Mouse (Mus musculus): ENCODE measurements around the gene Mrpl53. TPM values are rescaled to one million over a fixed set of nuclear protein-coding genes. Genes with fewer than 3 reads are reported as not detected.

Mrpl53 gene
- polyA plus RNA-seq, 1 experiment from 2014 or later: 138 TPM

- Histone ChIP-seq H3K36me3 (ENCODE audit: control insufficient read depth, insufficient read depth, low read length) (no peaks in the 10 kb centered on the region), H3K9me3 (replicated peaks; ENCODE audit: control insufficient read depth, low read length) (no peaks in the 10 kb centered on the region), H3K4me1 (ENCODE audit: control insufficient read depth, insufficient read depth, low read length) (peaks cover 15% of the 10 kb centered on the region), H3K27me3 (ENCODE audit: control insufficient read depth, insufficient read depth, low read length) (no peaks in the 10 kb centered on the region), H3K4me3 (ENCODE audit: low read depth, low read length) (peak overlapping the region; percentile 87), H3K27ac (ENCODE audit: low read depth, low read length) (peak overlapping the region; percentile 68), H3K9ac (ENCODE audit: low read depth, low read length) (peak overlapping the region; percentile 85), H3K4me2 (peak overlapping the region; percentile 87)
- peak; percentile 76 for ATAC-seq (replicated peaks; ENCODE audit: insufficient number of reproducible peaks, low FRiP score, low TSS enrichment)
- WGBS (ENCODE audit: insufficient replicate concordance): under 1% methylated on average over 72 of the region's 74 CpGs
These were observed 6.9 kb upstream of the Mrpl53 start for GRCm38 (mm10) chr6:83101688-83102556.

GRCm38 (mm10) chr6:83103130-83103650 lies 5.7 kb upstream of the Mrpl53 start:
- peak overlapping the region; percentile 22; the same call in 1 of the 2 replicates for H3K9ac ChIP-seq (ENCODE audit: low read depth, low read length)
- H3K9me3 ChIP-seq (replicated peaks; ENCODE audit: control insufficient read depth, low read length): no peaks in the 10 kb centered on the region
- no peaks in the 10 kb centered on the region for H3K36me3 ChIP-seq (ENCODE audit: control insufficient read depth, insufficient read depth, low read length)
- H3K4me3 ChIP-seq (ENCODE audit: low read depth, low read length): peak overlapping the region; percentile 87; the same call in 1 of the 2 replicates
- no peaks in the 10 kb centered on the region for H3K27me3 ChIP-seq (ENCODE audit: control insufficient read depth, insufficient read depth, low read length)
- peaks cover 22% of the 10 kb centered on the region for H3K4me1 ChIP-seq (ENCODE audit: control insufficient read depth, insufficient read depth, low read length)
- H3K27ac ChIP-seq (ENCODE audit: low read depth, low read length): no peak overlapping the region
- H3K4me2 ChIP-seq: peak overlapping the region; percentile 87
- WGBS (ENCODE audit: insufficient replicate concordance): 36% methylated on average over 11 of the region's 11 CpGs
- peak; percentile 15 for ATAC-seq (replicated peaks; ENCODE audit: insufficient number of reproducible peaks, low FRiP score, low TSS enrichment)

GRCm38 (mm10) chr6:83104158-83104557 lies 4.7 kb upstream of the Mrpl53 start:
- 78% methylated on average over 4 of the region's 4 CpGs for WGBS (ENCODE audit: insufficient replicate concordance)
- no peak for ATAC-seq (replicated peaks; ENCODE audit: insufficient number of reproducible peaks, low FRiP score, low TSS enrichment)
- H3K27ac ChIP-seq (ENCODE audit: low read depth, low read length): no peak overlapping the region
- H3K9me3 ChIP-seq (replicated peaks; ENCODE audit: control insufficient read depth, low read length): no peaks in the 10 kb centered on the region
- no peak overlapping the region for H3K4me3 ChIP-seq (ENCODE audit: low read depth, low read length)
- no peaks in the 10 kb centered on the region for H3K36me3 ChIP-seq (ENCODE audit: control insufficient read depth, insufficient read depth, low read length)
- no peak overlapping the region for H3K9ac ChIP-seq (ENCODE audit: low read depth, low read length)
- H3K4me2 ChIP-seq: no peak overlapping the region
- H3K27me3 ChIP-seq (ENCODE audit: control insufficient read depth, insufficient read depth, low read length): no peaks in the 10 kb centered on the region
- peaks cover 24% of the 10 kb centered on the region for H3K4me1 ChIP-seq (ENCODE audit: control insufficient read depth, insufficient read depth, low read length)

GRCm38 (mm10) chr6:83107566-83108400 lies 1.1 kb upstream of the Mrpl53 start:
- Histone ChIP-seq H3K9me3 (replicated peaks; ENCODE audit: control insufficient read depth, low read length) (no peaks in the 10 kb centered on the region), H3K9ac (ENCODE audit: low read depth, low read length) (peak overlapping the region; percentile 18; the same call in 1 of the 2 replicates), H3K36me3 (ENCODE audit: control insufficient read depth, insufficient read depth, low read length) (no peaks in the 10 kb centered on the region), H3K27me3 (ENCODE audit: control insufficient read depth, insufficient read depth, low read length) (no peaks in the 10 kb centered on the region), H3K4me1 (ENCODE audit: control insufficient read depth, insufficient read depth, low read length) (peaks cover 28% of the 10 kb centered on the region), H3K4me3 (ENCODE audit: low read depth, low read length) (peak overlapping the region; percentile 66), H3K27ac (ENCODE audit: low read depth, low read length) (no peak overlapping the region), H3K4me2 (peak overlapping the region; percentile 82)
- 29% methylated on average over 13 of the region's 13 CpGs for WGBS (ENCODE audit: insufficient replicate concordance)
- ATAC-seq (replicated peaks; ENCODE audit: insufficient number of reproducible peaks, low FRiP score, low TSS enrichment): no peak

GRCm38 (mm10) chr6:83111510-83112136 lies 2.8 kb downstream of the Mrpl53 start:
- Histone ChIP-seq H3K36me3 (ENCODE audit: control insufficient read depth, insufficient read depth, low read length) (no peaks in the 10 kb centered on the region), H3K4me1 (ENCODE audit: control insufficient read depth, insufficient read depth, low read length) (peaks cover 32% of the 10 kb centered on the region), H3K4me2 (no peak overlapping the region), H3K9me3 (replicated peaks; ENCODE audit: control insufficient read depth, low read length) (no peaks in the 10 kb centered on the region), H3K27me3 (ENCODE audit: control insufficient read depth, insufficient read depth, low read length) (no peaks in the 10 kb centered on the region), H3K27ac (ENCODE audit: low read depth, low read length) (no peak overlapping the region), H3K9ac (ENCODE audit: low read depth, low read length) (no peak overlapping the region), H3K4me3 (ENCODE audit: low read depth, low read length) (no peak overlapping the region)
- WGBS (ENCODE audit: insufficient replicate concordance): 77% methylated on average over 4 of the region's 4 CpGs
- ATAC-seq (replicated peaks; ENCODE audit: insufficient number of reproducible peaks, low FRiP score, low TSS enrichment): no peak

- H3K27me3 ChIP-seq (ENCODE audit: control insufficient read depth, insufficient read depth, low read length): no peaks in the 10 kb centered on the region
- H3K9ac ChIP-seq (ENCODE audit: low read depth, low read length): peak within 1 kb of the TSS; percentile 87
- peaks cover 22% of the 10 kb centered on the region for H3K36me3 ChIP-seq (ENCODE audit: control insufficient read depth, insufficient read depth, low read length)
- H3K27ac ChIP-seq (ENCODE audit: low read depth, low read length): peak within 1 kb of the TSS; percentile 87
- ATAC-seq (replicated peaks; ENCODE audit: insufficient number of reproducible peaks, low FRiP score, low TSS enrichment): peak; percentile 82
- no peaks in the 10 kb centered on the region for H3K9me3 ChIP-seq (replicated peaks; ENCODE audit: control insufficient read depth, low read length)
- peak within 1 kb of the TSS; percentile 89 for H3K4me2 ChIP-seq
- H3K4me3 ChIP-seq (ENCODE audit: low read depth, low read length): peak within 1 kb of the TSS; percentile 65
- under 1% methylated on average over 46 of the region's 58 CpGs for WGBS (ENCODE audit: insufficient replicate concordance)
- peaks cover 30% of the 10 kb centered on the region for H3K4me1 ChIP-seq (ENCODE audit: control insufficient read depth, insufficient read depth, low read length)
These were observed 6.3 kb downstream of the Mrpl53 start, which contains the start of gene Mogs for GRCm38 (mm10) chr6:83115011-83115671. TSS of gene Mogs (plus strand) at chr6:83115496.

GRCm38 (mm10) chr6:83115682-83116372 lies 7.0 kb downstream of the Mrpl53 start:
- H3K4me2 ChIP-seq: peak overlapping the region; percentile 89
- H3K9ac ChIP-seq (ENCODE audit: low read depth, low read length): peak overlapping the region; percentile 87
- peak overlapping the region; percentile 65 for H3K4me3 ChIP-seq (ENCODE audit: low read depth, low read length)
- ATAC-seq (replicated peaks; ENCODE audit: insufficient number of reproducible peaks, low FRiP score, low TSS enrichment): 0 out of 2 replicates have a peak, but pooled peaks have one; percentile 17
- peaks cover 22% of the 10 kb centered on the region for H3K36me3 ChIP-seq (ENCODE audit: control insufficient read depth, insufficient read depth, low read length)
- WGBS (ENCODE audit: insufficient replicate concordance): 2% methylated on average over 29 of the region's 48 CpGs
- H3K4me1 ChIP-seq (ENCODE audit: control insufficient read depth, insufficient read depth, low read length): peaks cover 28% of the 10 kb centered on the region
- H3K27me3 ChIP-seq (ENCODE audit: control insufficient read depth, insufficient read depth, low read length): no peaks in the 10 kb centered on the region
- H3K27ac ChIP-seq (ENCODE audit: low read depth, low read length): peak overlapping the region; percentile 87
- H3K9me3 ChIP-seq (replicated peaks; ENCODE audit: control insufficient read depth, low read length): no peaks in the 10 kb centered on the region

Data from heart, embryonic 11.5 days (tissue).